Mouse (Mus musculus) embryonic fibroblast, embryonic 13.5 days (primary cell): ENCODE results near the gene Fam221b.

Source experiments
- CTCF ChIP-seq: IDR thresholded peaks from 2 replicates; pipeline ENCODE4 v1.5.1; 2011; ENCODE audit warnings: mild to moderate bottlenecking, control low read depth, low read length, moderate library complexity, borderline replicate concordance; ENCODE audit not compliant: insufficient read depth
- POLR2A ChIP-seq: IDR thresholded peaks from 2 replicates; pipeline ENCODE4 v1.6.1; 2011; ENCODE audit warnings: low read depth, mild to moderate bottlenecking, control low read depth, low read length, moderate library complexity

DNA sequence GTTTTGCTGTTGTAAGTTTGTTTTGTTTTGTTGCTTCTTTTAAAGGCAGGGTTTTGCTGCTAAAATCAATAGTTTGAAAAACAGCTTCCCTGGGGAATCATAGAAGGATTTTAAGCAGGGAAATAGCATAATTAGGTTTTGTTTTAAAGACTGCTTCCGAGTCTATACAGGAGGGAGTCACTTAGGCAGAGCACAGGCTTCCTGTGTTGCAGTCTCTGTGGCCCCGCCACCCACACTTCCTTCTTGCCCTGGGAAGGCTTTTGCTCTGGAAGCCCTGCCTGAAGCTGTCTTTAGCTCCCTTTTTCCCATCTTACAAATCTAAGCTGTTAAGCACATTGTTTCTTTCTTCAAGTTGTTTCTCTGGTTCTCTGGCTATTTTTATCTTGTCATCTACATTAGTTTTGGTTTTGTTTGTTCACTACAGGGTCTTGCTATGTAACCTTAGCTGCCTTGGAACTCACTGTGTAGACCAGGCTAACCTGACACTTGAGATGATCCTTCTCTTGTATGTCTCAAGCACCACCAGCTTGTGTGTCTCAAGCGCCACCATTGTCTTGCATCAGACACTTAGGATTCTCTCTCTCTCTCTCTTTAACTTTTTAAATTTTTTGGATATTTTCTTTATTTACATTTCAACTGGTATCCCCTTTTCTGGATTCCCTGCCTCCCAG is 55.8 kb downstream of the Fam221b start:
- TF ChIP-seq CTCF, result no peak
- no peak for TF ChIP-seq POLR2A
